Mouse (Mus musculus): Measurements from ENCODE around the gene Ttll10. TPM values are rescaled to one million over a fixed set of nuclear protein-coding genes. Genes with fewer than 3 reads are reported as not detected.

Gene Ttll10
- polyA plus RNA-seq, 1 experiment from 2014 or later: not detected

- no peaks in the 10 kb centered on the region for H3K9me3 ChIP-seq (replicated peaks; ENCODE audit: control insufficient read depth, low read length, poor library complexity, severe bottlenecking)
- no peaks in the 10 kb centered on the region for H3K27me3 ChIP-seq (ENCODE audit: control insufficient read depth, insufficient read depth, low read depth, low read length)
- H3K4me3 ChIP-seq (ENCODE audit: low read depth, low read length): no peak overlapping the region
- no peaks in the 10 kb centered on the region for H3K36me3 ChIP-seq (ENCODE audit: control insufficient read depth, insufficient read depth, low read length)
- H3K9ac ChIP-seq (ENCODE audit: low read depth, low read length): no peak overlapping the region
- H3K4me2 ChIP-seq (ENCODE audit: low read length): no peak overlapping the region
- no peaks in the 10 kb centered on the region for H3K4me1 ChIP-seq (ENCODE audit: control insufficient read depth, insufficient read depth, low read length)
- H3K27ac ChIP-seq (ENCODE audit: low read length): no peak overlapping the region
- 72% methylated on average over 10 of the region's 10 CpGs for WGBS
- ATAC-seq: no peak
Observed at GRCm38 (mm10) chr4:156057702-156058101, 1.5 kb downstream of the Ttll10 start.

- no peak overlapping the region for H3K27ac ChIP-seq (ENCODE audit: low read length)
- no peaks in the 10 kb centered on the region for H3K4me1 ChIP-seq (ENCODE audit: control insufficient read depth, insufficient read depth, low read length)
- H3K4me2 ChIP-seq (ENCODE audit: low read length): no peak overlapping the region
- H3K4me3 ChIP-seq (ENCODE audit: low read depth, low read length): no peak overlapping the region
- 87% methylated on average over 5 of the region's 5 CpGs for WGBS
- no peaks in the 10 kb centered on the region for H3K9me3 ChIP-seq (replicated peaks; ENCODE audit: control insufficient read depth, low read length, poor library complexity, severe bottlenecking)
- no peak for ATAC-seq
- no peak overlapping the region for H3K9ac ChIP-seq (ENCODE audit: low read depth, low read length)
- no peaks in the 10 kb centered on the region for H3K27me3 ChIP-seq (ENCODE audit: control insufficient read depth, insufficient read depth, low read depth, low read length)
- H3K36me3 ChIP-seq (ENCODE audit: control insufficient read depth, insufficient read depth, low read length): no peaks in the 10 kb centered on the region
Observed at GRCm38 (mm10) chr4:156055173-156055572, 4.0 kb downstream of the Ttll10 start.

- H3K4me3 ChIP-seq (ENCODE audit: low read depth, low read length): no peak overlapping the region
- no peak overlapping the region for H3K9ac ChIP-seq (ENCODE audit: low read depth, low read length)
- no peaks in the 10 kb centered on the region for H3K27me3 ChIP-seq (ENCODE audit: control insufficient read depth, insufficient read depth, low read depth, low read length)
- H3K36me3 ChIP-seq (ENCODE audit: control insufficient read depth, insufficient read depth, low read length): no peaks in the 10 kb centered on the region
- no peaks in the 10 kb centered on the region for H3K4me1 ChIP-seq (ENCODE audit: control insufficient read depth, insufficient read depth, low read length)
- H3K4me2 ChIP-seq (ENCODE audit: low read length): no peak overlapping the region
- no peak for ATAC-seq
- H3K27ac ChIP-seq (ENCODE audit: low read length): no peak overlapping the region
- 92% methylated on average over 6 of the region's 6 CpGs for WGBS
- no peaks in the 10 kb centered on the region for H3K9me3 ChIP-seq (replicated peaks; ENCODE audit: control insufficient read depth, low read length, poor library complexity, severe bottlenecking)
Observed at GRCm38 (mm10) chr4:156054606-156055005, 4.6 kb downstream of the Ttll10 start.

GRCm38 (mm10) chr4:156054130-156054529 lies 5.1 kb downstream of the Ttll10 start:
- ATAC-seq: no peak
- no peak overlapping the region for H3K27ac ChIP-seq (ENCODE audit: low read length)
- no peaks in the 10 kb centered on the region for H3K27me3 ChIP-seq (ENCODE audit: control insufficient read depth, insufficient read depth, low read depth, low read length)
- H3K9me3 ChIP-seq (replicated peaks; ENCODE audit: control insufficient read depth, low read length, poor library complexity, severe bottlenecking): no peaks in the 10 kb centered on the region
- no peaks in the 10 kb centered on the region for H3K4me1 ChIP-seq (ENCODE audit: control insufficient read depth, insufficient read depth, low read length)
- H3K4me2 ChIP-seq (ENCODE audit: low read length): no peak overlapping the region
- no peak overlapping the region for H3K4me3 ChIP-seq (ENCODE audit: low read depth, low read length)
- WGBS: 84% methylated on average over 4 of the region's 4 CpGs
- no peak overlapping the region for H3K9ac ChIP-seq (ENCODE audit: low read depth, low read length)
- no peaks in the 10 kb centered on the region for H3K36me3 ChIP-seq (ENCODE audit: control insufficient read depth, insufficient read depth, low read length)

- Histone ChIP-seq H3K9me3 (replicated peaks; ENCODE audit: control insufficient read depth, low read length, poor library complexity, severe bottlenecking) (no peaks in the 10 kb centered on the region), H3K27ac (ENCODE audit: low read length) (no peak overlapping the region), H3K4me3 (ENCODE audit: low read depth, low read length) (no peak overlapping the region), H3K36me3 (ENCODE audit: control insufficient read depth, insufficient read depth, low read length) (no peaks in the 10 kb centered on the region), H3K4me1 (ENCODE audit: control insufficient read depth, insufficient read depth, low read length) (no peaks in the 10 kb centered on the region), H3K27me3 (ENCODE audit: control insufficient read depth, insufficient read depth, low read depth, low read length) (no peaks in the 10 kb centered on the region), H3K4me2 (ENCODE audit: low read length) (no peak overlapping the region), H3K9ac (ENCODE audit: low read depth, low read length) (no peak overlapping the region)
- ATAC-seq: no peak
- WGBS: 82% methylated on average over 4 of the region's 4 CpGs
Observed at GRCm38 (mm10) chr4:156053113-156053512, 6.1 kb downstream of the Ttll10 start.

- no peaks in the 10 kb centered on the region for H3K27me3 ChIP-seq (ENCODE audit: control insufficient read depth, insufficient read depth, low read depth, low read length)
- WGBS: 75% methylated on average over 6 of the region's 6 CpGs
- H3K4me1 ChIP-seq (ENCODE audit: control insufficient read depth, insufficient read depth, low read length): no peaks in the 10 kb centered on the region
- no peak overlapping the region for H3K4me3 ChIP-seq (ENCODE audit: low read depth, low read length)
- H3K4me2 ChIP-seq (ENCODE audit: low read length): no peak overlapping the region
- no peak overlapping the region for H3K27ac ChIP-seq (ENCODE audit: low read length)
- H3K36me3 ChIP-seq (ENCODE audit: control insufficient read depth, insufficient read depth, low read length): no peaks in the 10 kb centered on the region
- ATAC-seq: no peak
- no peak overlapping the region for H3K9ac ChIP-seq (ENCODE audit: low read depth, low read length)
- H3K9me3 ChIP-seq (replicated peaks; ENCODE audit: control insufficient read depth, low read length, poor library complexity, severe bottlenecking): no peaks in the 10 kb centered on the region
Observed at GRCm38 (mm10) chr4:156050391-156050980, 8.7 kb downstream of the Ttll10 start.

GRCm38 (mm10) chr4:156049779-156050178 lies 9.4 kb downstream of the Ttll10 start:
- Histone ChIP-seq H3K4me3 (ENCODE audit: low read depth, low read length) (no peak overlapping the region), H3K36me3 (ENCODE audit: control insufficient read depth, insufficient read depth, low read length) (no peaks in the 10 kb centered on the region), H3K4me2 (ENCODE audit: low read length) (no peak overlapping the region), H3K27ac (ENCODE audit: low read length) (no peak overlapping the region), H3K9ac (ENCODE audit: low read depth, low read length) (no peak overlapping the region), H3K9me3 (replicated peaks; ENCODE audit: control insufficient read depth, low read length, poor library complexity, severe bottlenecking) (no peaks in the 10 kb centered on the region), H3K4me1 (ENCODE audit: control insufficient read depth, insufficient read depth, low read length) (no peaks in the 10 kb centered on the region), H3K27me3 (ENCODE audit: control insufficient read depth, insufficient read depth, low read depth, low read length) (no peaks in the 10 kb centered on the region)
- WGBS: 91% methylated on average over 3 of the region's 3 CpGs
- ATAC-seq: no peak

GRCm38 (mm10) chr4:156044754-156045153 lies 14.5 kb downstream of the Ttll10 start:
- H3K27me3 ChIP-seq (ENCODE audit: control insufficient read depth, insufficient read depth, low read depth, low read length): no peaks in the 10 kb centered on the region
- WGBS: 86% methylated on average over 5 of the region's 5 CpGs
- H3K4me3 ChIP-seq (ENCODE audit: low read depth, low read length): no peak overlapping the region
- ATAC-seq: no peak
- H3K4me1 ChIP-seq (ENCODE audit: control insufficient read depth, insufficient read depth, low read length): no peaks in the 10 kb centered on the region
- no peaks in the 10 kb centered on the region for H3K36me3 ChIP-seq (ENCODE audit: control insufficient read depth, insufficient read depth, low read length)
- H3K4me2 ChIP-seq (ENCODE audit: low read length): no peak overlapping the region
- no peak overlapping the region for H3K9ac ChIP-seq (ENCODE audit: low read depth, low read length)
- no peaks in the 10 kb centered on the region for H3K9me3 ChIP-seq (replicated peaks; ENCODE audit: control insufficient read depth, low read length, poor library complexity, severe bottlenecking)
- no peak overlapping the region for H3K27ac ChIP-seq (ENCODE audit: low read length)

GRCm38 (mm10) chr4:156034901-156035300 lies 24.3 kb downstream of the Ttll10 start:
- H3K27me3 ChIP-seq (ENCODE audit: control insufficient read depth, insufficient read depth, low read depth, low read length): peaks cover 21% of the 10 kb centered on the region
- no peak for ATAC-seq
- 6% methylated on average over 25 of the region's 25 CpGs for WGBS

More at GRCm38 (mm10) chr4:156034901-156035300, 24.3 kb downstream of the Ttll10 start:
- H3K4me1 ChIP-seq (ENCODE audit: control insufficient read depth, insufficient read depth, low read length): peaks cover 29% of the 10 kb centered on the region
- H3K27ac ChIP-seq (ENCODE audit: low read length): no peak overlapping the region
- peak overlapping the region; percentile 41 for H3K9ac ChIP-seq (ENCODE audit: low read depth, low read length)
- H3K36me3 ChIP-seq (ENCODE audit: control insufficient read depth, insufficient read depth, low read length): no peaks in the 10 kb centered on the region
- H3K4me2 ChIP-seq (ENCODE audit: low read length): peak overlapping the region; percentile 54
- no peaks in the 10 kb centered on the region for H3K9me3 ChIP-seq (replicated peaks; ENCODE audit: control insufficient read depth, low read length, poor library complexity, severe bottlenecking)
- peak overlapping the region; percentile 24 for H3K4me3 ChIP-seq (ENCODE audit: low read depth, low read length)
